Mouse (Mus musculus) embryonic facial prominence, embryonic 10.5 days (tissue): ENCODE results near the gene Klk15. TPM values are rescaled to one million over a fixed set of nuclear protein-coding genes. Genes with fewer than 3 reads are reported as not detected.

ENCODE experiments used
- polyA plus RNA-seq: library from polyadenylated mRNA; unstranded; fragments of >200 nt; fragmentation: Nextera tagmentation; extraction: Ambion mirVana; gene quantifications from 2 replicates; pipeline ENCODE4 v1.2.1, GENCODE M21; 2016

The Klk15 gene
- polyA plus RNA-seq, 1 experiment from 2014 or later: not detected

Other genes starting within 250 kb of the Klk15 start
- gene Klk14, start 243.3 kb upstream of the Klk15 start, polyA plus RNA-seq: not detected in 2 replicates
- gene Klk13, start 221.2 kb upstream of the Klk15 start, polyA plus RNA-seq: 0.24 and 0.56 TPM in 2 replicates
- not detected in 2 replicates for gene Klk12, start 164.8 kb upstream of the Klk15 start, polyA plus RNA-seq
- 0.11 TPM in 1 of 2 replicates, not detected in the other for gene Klk11, start 159.1 kb upstream of the Klk15 start, polyA plus RNA-seq
- gene Klk10, start 152.7 kb upstream of the Klk15 start, polyA plus RNA-seq: 0.25 and 0.39 TPM in 2 replicates
- gene Klk9, start 141.8 kb upstream of the Klk15 start, polyA plus RNA-seq: 0.10 and 0.16 TPM in 2 replicates
- gene Klk8, start 136.2 kb upstream of the Klk15 start, polyA plus RNA-seq: 17.5 and 17.9 TPM in 2 replicates
- gene Klk7, start 122.4 kb upstream of the Klk15 start, polyA plus RNA-seq: not detected in 2 replicates
- not detected in 2 replicates for gene Klk6, start 109.2 kb upstream of the Klk15 start, polyA plus RNA-seq
- gene Klk5, start 91.8 kb upstream of the Klk15 start, polyA plus RNA-seq: not detected in 2 replicates
- gene Klk4, start 52.6 kb upstream of the Klk15 start, polyA plus RNA-seq: not detected in 2 replicates
- gene Klk1b8, start 16.9 kb downstream of the Klk15 start, polyA plus RNA-seq: not detected in 2 replicates
- gene Klk1b1, start 33.0 kb downstream of the Klk15 start, polyA plus RNA-seq: not detected in 2 replicates
- gene Klk1b9, start 42.3 kb downstream of the Klk15 start, polyA plus RNA-seq: not detected in 2 replicates
- not detected in 2 replicates for gene Klk1b11, start 62.1 kb downstream of the Klk15 start, polyA plus RNA-seq
- gene Klk1b26, start 78.4 kb downstream of the Klk15 start, polyA plus RNA-seq: not detected in 2 replicates
- gene Klk1b27, start 118.5 kb downstream of the Klk15 start, polyA plus RNA-seq: not detected in 2 replicates
- not detected in 2 replicates for gene Klk1b21, start 168.6 kb downstream of the Klk15 start, polyA plus RNA-seq
- not detected in 2 replicates for gene Klk1b22, start 178.9 kb downstream of the Klk15 start, polyA plus RNA-seq
- not detected in 2 replicates for gene Klk1b16, start 203.0 kb downstream of the Klk15 start, polyA plus RNA-seq